Mouse (Mus musculus) adrenal gland, postnatal 10 days (tissue): ENCODE measurements around the gene Nipsnap3b. TPM values are rescaled to one million over a fixed set of nuclear protein-coding genes. Genes with fewer than 3 reads are reported as not detected.

Experiments used
- total RNA-seq, 2 experiments: library from RNA; stranded (reverse); gene quantifications; 2 replicates each; pipeline ENCODE4 v1.2.3; 2021

Gene Nipsnap3b
- total RNA-seq, 2 experiments from 2014 or later: 43.7 to 52.2 TPM

Other genes starting within 250 kb of the Nipsnap3b start
- gene Olfr275, start 197.3 kb upstream of the Nipsnap3b start, total RNA-seq: not detected
- not detected for gene Olfr273, start 152.6 kb upstream of the Nipsnap3b start, total RNA-seq
- not detected for gene Olfr272, start 92.7 kb upstream of the Nipsnap3b start, total RNA-seq
- gene Olfr270, start 47.3 kb upstream of the Nipsnap3b start, total RNA-seq: not detected
- gene Nipsnap3a, start 22.6 kb upstream of the Nipsnap3b start, total RNA-seq: not detected
- 100 to 1,000 TPM; 103 TPM for gene Abca1, start 148.0 kb downstream of the Nipsnap3b start, total RNA-seq